Mouse (Mus musculus): ENCODE measurements around the gene Gcnt2. TPM values are rescaled to one million over a fixed set of nuclear protein-coding genes. Genes with fewer than 3 reads are reported as not detected.
"Not testable (repeated sequence)": the region's sequence is repeated elsewhere in the genome, so short reads cannot be mapped to it uniquely, and the experiment has no call there.

The Gcnt2 gene
- polyA plus RNA-seq, 1 experiment from 2014 or later = 3.9 TPM

DNA sequence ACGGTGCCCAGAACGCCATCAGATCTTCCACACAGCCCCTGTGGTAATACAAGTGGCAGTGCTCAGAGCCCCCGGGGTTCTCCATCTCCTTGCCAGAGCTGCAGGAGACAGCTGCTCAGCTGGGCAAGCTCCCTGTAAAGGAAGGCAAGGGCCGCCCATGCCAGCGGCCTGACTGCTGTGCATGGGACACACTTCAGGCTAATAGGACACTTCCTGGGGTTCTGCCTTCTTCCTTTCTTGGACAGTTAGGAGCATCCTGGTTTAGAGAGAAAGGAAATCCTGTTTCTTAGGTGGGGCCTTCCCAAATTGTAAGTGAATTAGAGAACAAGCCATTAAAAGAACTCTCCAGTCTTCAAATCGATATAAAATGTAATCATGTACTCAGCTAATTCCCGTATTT is 32.5 kb downstream of the Gcnt2 start:
- Histone ChIP-seq H3K27me3 (replicated peaks) (no peaks in the 10 kb centered on the region), H3K4me1 (replicated peaks) (peaks cover 37% of the 10 kb centered on the region), H3K27ac (ENCODE audit: poor library complexity, severe bottlenecking) (no peak overlapping the region), H3K9me3 (replicated peaks) (no peaks in the 10 kb centered on the region), H3K4me2 (no peak overlapping the region), H3K4me3 (no peak overlapping the region), H3K36me3 (no peaks in the 10 kb centered on the region), H3K9ac (no peak overlapping the region)
- 75% methylated on average over 7 of the region's 7 CpGs for WGBS
- ATAC-seq (ENCODE audit: insufficient number of reproducible peaks, low FRiP score) = no peak

DNA sequence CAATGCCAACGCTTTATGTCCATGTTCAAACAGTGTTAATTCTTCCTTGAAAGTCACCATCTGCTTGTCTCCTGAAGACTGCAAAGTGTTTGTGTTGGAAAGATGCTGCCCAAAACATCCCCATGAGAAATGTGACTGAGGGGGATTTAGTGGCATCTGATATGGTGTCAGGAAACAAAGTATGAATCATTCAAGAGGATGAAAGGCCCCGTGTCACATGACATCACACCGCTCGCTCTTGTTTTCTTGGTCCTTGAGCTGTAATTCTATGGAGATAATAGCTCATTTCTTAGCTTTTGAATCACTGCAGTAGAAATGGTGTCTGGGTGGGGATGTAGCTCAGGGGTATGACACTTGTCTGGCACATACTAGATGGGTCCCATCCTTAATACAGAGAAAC is 33.0 kb downstream of the Gcnt2 start:
- no peak for ATAC-seq (ENCODE audit: insufficient number of reproducible peaks, low FRiP score)
- Histone ChIP-seq H3K4me2 (no peak overlapping the region), H3K4me1 (replicated peaks) (peaks cover 33% of the 10 kb centered on the region), H3K4me3 (no peak overlapping the region), H3K9ac (no peak overlapping the region), H3K27me3 (replicated peaks) (no peaks in the 10 kb centered on the region), H3K27ac (ENCODE audit: poor library complexity, severe bottlenecking) (no peak overlapping the region), H3K36me3 (no peaks in the 10 kb centered on the region), H3K9me3 (replicated peaks) (no peaks in the 10 kb centered on the region)
- WGBS = 75% methylated on average over 4 of the region's 4 CpGs

DNA sequence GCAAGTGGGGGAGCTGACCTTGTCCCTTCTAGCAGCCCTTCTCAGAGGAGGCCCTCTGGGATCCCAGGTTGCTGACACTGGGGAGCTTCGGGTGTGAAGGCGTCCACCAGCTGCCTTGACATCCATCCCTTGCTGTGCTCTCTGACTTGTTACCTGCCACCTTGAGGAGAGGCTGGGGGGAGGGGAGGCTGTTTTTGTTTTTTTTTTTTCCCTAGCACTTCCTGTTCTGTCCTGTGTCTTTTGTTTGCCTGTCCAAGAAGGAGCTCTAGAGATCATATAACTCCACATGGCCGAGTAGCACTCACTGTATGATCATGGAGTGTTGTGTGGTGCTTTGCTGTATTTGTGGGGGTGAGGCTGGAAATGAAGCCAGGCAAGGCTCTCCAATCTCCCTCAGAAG is 34.0 kb downstream of the Gcnt2 start:
- Histone ChIP-seq H3K4me1 (replicated peaks) (peaks cover 29% of the 10 kb centered on the region), H3K4me3 (no peak overlapping the region), H3K9me3 (replicated peaks) (no peaks in the 10 kb centered on the region), H3K9ac (no peak overlapping the region), H3K36me3 (no peaks in the 10 kb centered on the region), H3K27me3 (replicated peaks) (no peaks in the 10 kb centered on the region), H3K4me2 (no peak overlapping the region), H3K27ac (ENCODE audit: poor library complexity, severe bottlenecking) (no peak overlapping the region)
- WGBS = 69% methylated on average over 3 of the region's 3 CpGs
- ATAC-seq (ENCODE audit: insufficient number of reproducible peaks, low FRiP score) = no peak

DNA sequence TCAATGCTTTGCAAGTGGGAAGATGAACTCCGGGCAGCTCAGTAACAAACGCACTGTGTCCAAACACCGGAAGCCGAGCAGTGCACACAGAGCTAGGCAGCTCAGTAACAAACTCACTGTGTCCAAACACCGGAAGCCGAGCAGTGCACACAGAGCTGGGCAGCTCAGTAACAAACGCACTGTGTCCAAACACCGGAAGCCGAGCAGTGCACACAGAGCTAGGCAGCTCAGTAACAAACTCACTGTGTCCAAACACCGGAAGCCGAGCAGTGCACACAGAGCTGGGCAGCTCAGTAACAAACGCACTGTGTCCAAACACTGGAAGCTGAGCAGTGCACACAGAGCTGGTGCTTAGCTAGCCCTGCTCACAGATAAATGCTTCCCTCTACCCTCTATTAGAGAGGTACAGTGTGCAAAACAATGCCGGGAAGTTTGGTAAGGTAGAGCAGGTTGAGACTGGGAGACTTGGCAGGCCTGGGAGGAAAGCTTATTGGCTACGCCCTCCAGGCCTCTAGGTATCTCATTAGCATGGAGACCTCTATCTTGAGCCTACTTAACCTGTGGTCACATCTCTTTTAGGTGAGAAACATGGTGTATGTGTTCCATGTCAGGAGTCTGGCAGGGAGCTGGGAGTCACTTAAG is 38.6 kb downstream of the Gcnt2 start:
- not testable (repeated sequence) for ATAC-seq (ENCODE audit: insufficient number of reproducible peaks, low FRiP score); H3K9me3 ChIP-seq (replicated peaks); H3K4me2 ChIP-seq; H3K27me3 ChIP-seq (replicated peaks); H3K27ac ChIP-seq (ENCODE audit: poor library complexity, severe bottlenecking); H3K9ac ChIP-seq; H3K36me3 ChIP-seq; H3K4me3 ChIP-seq
- 77% methylated on average over 14 of the region's 14 CpGs for WGBS
- H3K4me1 ChIP-seq (replicated peaks) = peaks cover 22% of the 10 kb centered on the region

DNA sequence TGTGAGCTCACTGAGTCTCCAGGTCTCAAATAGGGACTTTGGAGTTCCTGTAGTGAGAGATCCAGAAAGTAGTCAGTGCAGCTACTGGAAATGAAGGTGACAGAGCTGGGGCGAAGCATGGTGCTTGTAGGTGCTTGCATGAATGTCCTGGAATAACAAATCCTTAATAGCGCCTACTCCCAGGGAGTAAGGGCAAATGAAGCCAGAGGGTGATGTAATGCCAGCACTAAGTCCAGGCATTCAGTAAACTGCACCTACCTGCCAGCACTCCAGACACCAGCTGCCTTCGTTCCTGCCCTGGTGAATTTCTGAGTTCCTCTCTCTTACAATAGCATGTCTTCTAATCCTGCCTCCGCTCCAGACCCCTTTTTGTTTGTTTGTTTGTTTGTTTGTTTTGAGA is 39.1 kb downstream of the Gcnt2 start:
- 86% methylated on average over 4 of the region's 4 CpGs for WGBS
- peaks cover 19% of the 10 kb centered on the region for H3K4me1 ChIP-seq (replicated peaks)
- H3K4me3 ChIP-seq = no peak overlapping the region
- H3K36me3 ChIP-seq = no peaks in the 10 kb centered on the region
- H3K9me3 ChIP-seq (replicated peaks) = no peaks in the 10 kb centered on the region
- H3K27me3 ChIP-seq (replicated peaks) = no peaks in the 10 kb centered on the region
- no peak for ATAC-seq (ENCODE audit: insufficient number of reproducible peaks, low FRiP score)
- H3K27ac ChIP-seq (ENCODE audit: poor library complexity, severe bottlenecking) = no peak overlapping the region
- H3K9ac ChIP-seq = no peak overlapping the region
- no peak overlapping the region for H3K4me2 ChIP-seq

DNA sequence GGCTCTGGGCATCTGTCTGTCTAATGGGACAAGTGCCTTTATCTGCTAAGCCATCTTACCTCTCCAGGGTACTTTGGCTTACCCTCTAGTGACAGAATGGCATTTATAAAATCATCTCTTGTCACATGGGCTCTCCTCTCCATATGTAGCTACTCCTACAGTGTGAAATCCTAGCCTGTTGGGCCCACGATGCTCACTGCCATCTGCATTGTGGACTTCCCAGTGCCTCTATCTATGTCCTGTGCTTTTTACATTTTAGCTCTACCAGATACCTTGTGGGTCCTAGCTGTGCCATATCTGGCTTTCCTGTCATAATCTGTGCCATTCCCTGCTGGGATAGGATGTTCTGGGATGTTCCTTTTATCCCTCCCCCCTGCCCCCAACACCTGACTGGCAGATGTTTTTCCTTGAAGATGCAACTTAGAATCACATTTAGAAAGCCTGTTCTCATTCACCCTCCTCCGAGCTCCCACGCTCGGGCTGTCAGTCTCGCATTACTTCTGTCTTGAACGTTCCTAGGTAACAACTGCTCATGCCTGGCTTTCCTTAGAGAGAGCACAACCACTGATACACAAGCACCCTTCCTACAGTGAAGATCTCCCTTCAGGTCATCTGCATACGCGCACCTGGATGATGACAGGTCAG is 39.9 kb downstream of the Gcnt2 start:
- H3K36me3 ChIP-seq = no peaks in the 10 kb centered on the region
- H3K4me1 ChIP-seq (replicated peaks) = peaks cover 11% of the 10 kb centered on the region
- H3K9me3 ChIP-seq (replicated peaks) = no peaks in the 10 kb centered on the region
- H3K27me3 ChIP-seq (replicated peaks) = no peaks in the 10 kb centered on the region
- ATAC-seq (ENCODE audit: insufficient number of reproducible peaks, low FRiP score) = no peak
- H3K9ac ChIP-seq = no peak overlapping the region
- 73% methylated on average over 8 of the region's 8 CpGs for WGBS
- H3K4me3 ChIP-seq = no peak overlapping the region
- H3K4me2 ChIP-seq = no peak overlapping the region
- no peak overlapping the region for H3K27ac ChIP-seq (ENCODE audit: poor library complexity, severe bottlenecking)

DNA sequence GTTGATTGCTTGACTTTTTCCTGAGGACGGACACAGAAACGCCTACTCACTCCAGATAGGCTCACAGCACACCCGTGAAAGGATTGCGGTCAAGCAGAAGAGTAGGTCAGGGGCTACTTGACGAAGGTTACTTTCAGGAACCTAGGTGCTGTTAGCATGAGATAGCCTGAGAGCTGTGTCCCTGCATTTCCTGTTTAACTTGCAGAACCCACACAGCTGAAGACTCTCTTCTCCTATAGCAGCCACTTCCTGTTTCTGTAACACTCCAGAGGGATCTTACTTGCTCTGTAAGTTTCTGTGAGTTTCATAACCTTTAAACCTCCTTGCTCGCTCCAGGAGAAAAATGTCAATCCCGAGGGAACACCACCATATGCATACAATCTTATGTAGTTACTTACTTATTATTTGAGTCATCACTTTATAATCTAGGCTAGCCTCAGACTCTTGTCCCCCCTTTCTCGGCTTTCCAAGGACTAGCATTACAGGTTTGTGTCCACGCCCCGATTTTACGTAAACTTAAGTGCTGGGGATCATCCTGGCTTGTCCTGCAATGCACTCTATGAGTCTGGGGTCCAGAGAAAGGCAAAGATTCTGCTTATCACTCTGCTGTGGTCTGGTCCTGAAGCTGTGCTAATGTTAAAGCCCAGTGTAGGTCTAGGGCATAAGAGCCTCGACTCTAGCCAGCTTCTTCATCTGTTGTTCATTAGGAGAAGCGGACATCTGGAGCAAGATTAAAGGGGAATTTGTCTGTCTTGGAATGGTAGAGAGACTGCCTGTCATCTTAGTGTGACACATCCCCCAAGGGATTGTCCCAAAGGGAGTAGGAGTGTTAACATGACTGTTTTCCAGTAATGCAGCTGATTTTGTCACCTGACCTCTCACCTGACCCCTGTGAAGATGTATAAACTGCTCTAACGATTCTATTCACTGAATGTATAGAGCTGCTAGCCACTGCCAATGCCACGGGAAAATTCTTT is 40.7 kb downstream of the Gcnt2 start:
- H3K4me2 ChIP-seq = no peak overlapping the region
- WGBS = 64% methylated on average over 15 of the region's 15 CpGs
- no peak overlapping the region for H3K9ac ChIP-seq
- no peaks in the 10 kb centered on the region for H3K36me3 ChIP-seq
- no peak overlapping the region for H3K27ac ChIP-seq (ENCODE audit: poor library complexity, severe bottlenecking)
- ATAC-seq (ENCODE audit: insufficient number of reproducible peaks, low FRiP score) = no peak
- peaks cover 6% of the 10 kb centered on the region; the same call in 1 of the 2 replicates for H3K4me1 ChIP-seq (replicated peaks)
- no peaks in the 10 kb centered on the region for H3K27me3 ChIP-seq (replicated peaks)
- no peaks in the 10 kb centered on the region for H3K9me3 ChIP-seq (replicated peaks)
- H3K4me3 ChIP-seq = no peak overlapping the region

DNA sequence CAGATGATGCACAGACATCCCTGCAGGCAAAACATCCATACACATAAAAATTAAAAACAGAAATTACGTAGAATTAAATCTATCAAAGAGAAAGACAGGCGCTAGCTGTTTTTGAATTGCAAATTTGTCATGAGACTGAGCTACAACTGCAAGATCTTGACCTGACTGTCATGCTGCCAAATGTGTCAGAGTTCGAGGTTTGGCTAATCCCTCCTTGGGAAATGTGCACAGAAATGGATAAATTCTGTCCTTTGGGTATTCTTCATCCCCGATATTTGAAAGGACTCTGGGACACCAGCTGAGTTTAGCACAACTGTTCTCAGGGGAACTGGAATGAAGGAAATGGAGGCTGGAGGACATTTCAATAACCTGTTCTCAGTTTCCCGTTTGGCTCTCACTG is 41.7 kb downstream of the Gcnt2 start:
- no peak for ATAC-seq (ENCODE audit: insufficient number of reproducible peaks, low FRiP score)
- H3K4me2 ChIP-seq = no peak overlapping the region
- peaks cover 11% of the 10 kb centered on the region; the same call in 1 of the 2 replicates for H3K4me1 ChIP-seq (replicated peaks)
- 84% methylated on average over 5 of the region's 5 CpGs for WGBS
- no peaks in the 10 kb centered on the region for H3K36me3 ChIP-seq
- no peak overlapping the region for H3K27ac ChIP-seq (ENCODE audit: poor library complexity, severe bottlenecking)
- no peak overlapping the region for H3K9ac ChIP-seq
- no peaks in the 10 kb centered on the region for H3K9me3 ChIP-seq (replicated peaks)
- H3K27me3 ChIP-seq (replicated peaks) = no peaks in the 10 kb centered on the region
- H3K4me3 ChIP-seq = no peak overlapping the region

DNA sequence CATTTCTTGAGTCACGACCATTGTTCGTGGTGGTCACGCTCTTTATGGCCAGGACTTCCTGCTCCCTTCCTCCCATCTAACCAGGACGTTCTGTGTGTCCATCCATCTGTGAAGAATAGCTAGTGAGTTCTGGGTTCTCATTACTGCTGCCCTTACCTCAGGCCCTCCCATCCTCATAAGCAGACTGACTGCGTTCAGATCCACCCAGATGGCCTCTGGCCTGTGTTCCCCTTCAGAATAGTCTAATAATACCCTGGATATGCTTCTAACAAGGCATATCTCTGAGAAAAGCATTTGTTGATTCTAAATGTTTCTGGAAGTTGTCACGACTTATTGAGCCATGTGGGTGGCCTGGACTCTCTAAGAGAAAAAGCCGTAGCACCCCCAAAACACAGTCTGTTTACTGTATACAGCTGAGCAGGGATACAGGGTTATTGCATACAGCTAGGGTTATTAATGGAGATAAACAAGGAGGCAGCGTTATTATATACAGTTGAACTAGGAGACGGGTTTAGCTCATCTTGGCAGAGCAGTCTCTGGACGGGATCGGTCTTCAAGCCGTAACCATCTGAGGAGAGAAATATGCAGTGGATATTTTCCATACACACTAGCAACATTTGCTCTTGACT is 42.4 kb downstream of the Gcnt2 start:
- Histone ChIP-seq H3K9ac (no peak overlapping the region), H3K27me3 (replicated peaks) (no peaks in the 10 kb centered on the region), H3K9me3 (replicated peaks) (no peaks in the 10 kb centered on the region), H3K4me3 (no peak overlapping the region), H3K36me3 (no peaks in the 10 kb centered on the region), H3K4me2 (no peak overlapping the region), H3K4me1 (replicated peaks) (peaks cover 11% of the 10 kb centered on the region; the same call in 1 of the 2 replicates), H3K27ac (ENCODE audit: poor library complexity, severe bottlenecking) (no peak overlapping the region)
- no peak for ATAC-seq (ENCODE audit: insufficient number of reproducible peaks, low FRiP score)
- WGBS = 73% methylated on average over 12 of the region's 12 CpGs

DNA sequence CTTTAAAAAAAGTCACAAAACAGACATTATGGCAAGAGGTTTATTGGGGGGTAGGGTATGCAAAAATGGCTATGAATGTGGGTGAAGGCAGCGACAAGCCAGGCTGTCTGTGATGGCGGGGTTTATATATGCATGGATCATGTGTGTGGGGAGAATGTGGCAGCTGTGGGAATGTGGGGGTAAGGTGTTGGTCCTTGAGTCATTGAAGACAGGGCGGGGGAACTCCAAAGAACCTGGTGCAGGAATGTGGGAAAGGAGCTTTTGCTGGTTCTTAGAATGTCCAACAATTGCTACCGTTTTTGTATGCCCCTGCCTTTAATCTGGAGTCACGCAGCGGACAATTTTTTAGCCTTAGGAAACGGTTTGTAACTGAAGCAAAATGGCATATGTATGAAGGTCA is 44.5 kb downstream of the Gcnt2 start:
- Histone ChIP-seq H3K36me3 (no peaks in the 10 kb centered on the region), H3K27me3 (replicated peaks) (no peaks in the 10 kb centered on the region), H3K9me3 (replicated peaks) (no peaks in the 10 kb centered on the region), H3K4me3 (no peak overlapping the region), H3K27ac (ENCODE audit: poor library complexity, severe bottlenecking) (no peak overlapping the region), H3K9ac (no peak overlapping the region), H3K4me1 (replicated peaks) (peaks cover 11% of the 10 kb centered on the region; the same call in 1 of the 2 replicates), H3K4me2 (no peak overlapping the region)
- WGBS = 86% methylated on average over 7 of the region's 7 CpGs
- no peak for ATAC-seq (ENCODE audit: insufficient number of reproducible peaks, low FRiP score)

DNA sequence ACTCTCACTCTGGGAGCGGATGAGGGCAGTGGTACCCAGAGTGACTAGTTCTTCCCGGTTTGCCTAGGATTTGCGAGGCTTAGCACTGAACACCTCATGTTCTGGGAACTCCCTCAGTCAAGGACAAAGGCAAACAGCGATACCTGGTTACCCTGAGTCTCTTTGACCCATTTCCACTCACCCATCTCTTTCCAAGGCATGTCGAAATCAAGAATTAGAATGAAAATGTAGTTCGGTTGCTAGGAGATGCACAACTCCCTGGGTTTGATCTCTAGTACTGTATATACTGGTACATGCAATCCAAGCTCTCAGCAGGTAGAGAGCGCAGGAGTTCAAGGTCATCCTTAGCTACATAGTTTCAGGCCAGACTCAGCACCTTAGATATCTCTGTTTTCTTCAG is 47.0 kb downstream of the Gcnt2 start:
- Histone ChIP-seq H3K4me1 (replicated peaks) (0 out of 2 replicates have a peak, but pooled peaks cover 4% of the 10 kb centered on the region), H3K27ac (ENCODE audit: poor library complexity, severe bottlenecking) (no peak overlapping the region), H3K4me3 (no peak overlapping the region), H3K36me3 (no peaks in the 10 kb centered on the region), H3K27me3 (replicated peaks) (no peaks in the 10 kb centered on the region), H3K4me2 (no peak overlapping the region), H3K9ac (no peak overlapping the region), H3K9me3 (replicated peaks) (no peaks in the 10 kb centered on the region)
- WGBS = 86% methylated on average over 7 of the region's 7 CpGs
- ATAC-seq (ENCODE audit: insufficient number of reproducible peaks, low FRiP score) = no peak

All from heart, embryonic 12.5 days (tissue).